Mouse (Mus musculus) cerebellum, postnatal 36 days (tissue): ENCODE results near the gene Gon4l.
"Not testable (repeated sequence)": the region's sequence is repeated elsewhere in the genome, so short reads cannot be mapped to it uniquely, and the experiment has no call there.

Experiments used
- DNase-seq, 2 experiments: peaks; one replicate each; pipeline ENCODE4 v3.0.0; 2021 to 2022; ENCODE audit warnings: mixed read lengths in 2 of 2

The Gon4l gene

GRCm38 (mm10) chr3:88834951-88835491 is at the start of gene Gon4l:
TSS of gene Gon4l (plus strand) at chr3:88835231.
- peak; percentile 14 to 42 for DNase-seq

GRCm38 (mm10) chr3:88786323-88786722 is 48.7 kb upstream of the Gon4l start:
- not testable (repeated sequence) for DNase-seq

DNA sequence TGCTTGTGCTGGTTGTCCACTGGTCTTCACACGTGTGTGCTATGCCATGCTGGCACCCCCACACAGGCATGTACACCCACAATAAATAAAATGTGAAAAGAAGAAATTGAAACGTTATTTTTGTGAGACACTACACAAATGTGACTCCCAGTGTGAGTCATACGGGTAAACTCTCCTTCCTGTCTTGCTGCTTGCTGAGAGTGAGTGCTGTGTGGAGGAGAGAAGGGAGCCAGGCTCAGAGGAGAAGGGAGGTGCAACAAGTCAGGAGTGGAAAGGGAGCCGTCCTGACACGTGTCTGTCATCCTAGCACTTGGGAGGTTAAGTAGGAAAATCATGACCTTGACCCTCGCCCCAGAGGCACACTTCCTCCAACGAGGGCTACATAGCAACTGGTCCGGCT is 48.2 kb upstream of the Gon4l start:
- not testable (repeated sequence) for DNase-seq

- not testable (repeated sequence) for DNase-seq
These were observed 47.0 kb upstream of the Gon4l start for GRCm38 (mm10) chr3:88788033-88788432.

- DNase-seq: not testable (repeated sequence)
These were observed 37.5 kb upstream of the Gon4l start for GRCm38 (mm10) chr3:88797507-88797906.

DNA sequence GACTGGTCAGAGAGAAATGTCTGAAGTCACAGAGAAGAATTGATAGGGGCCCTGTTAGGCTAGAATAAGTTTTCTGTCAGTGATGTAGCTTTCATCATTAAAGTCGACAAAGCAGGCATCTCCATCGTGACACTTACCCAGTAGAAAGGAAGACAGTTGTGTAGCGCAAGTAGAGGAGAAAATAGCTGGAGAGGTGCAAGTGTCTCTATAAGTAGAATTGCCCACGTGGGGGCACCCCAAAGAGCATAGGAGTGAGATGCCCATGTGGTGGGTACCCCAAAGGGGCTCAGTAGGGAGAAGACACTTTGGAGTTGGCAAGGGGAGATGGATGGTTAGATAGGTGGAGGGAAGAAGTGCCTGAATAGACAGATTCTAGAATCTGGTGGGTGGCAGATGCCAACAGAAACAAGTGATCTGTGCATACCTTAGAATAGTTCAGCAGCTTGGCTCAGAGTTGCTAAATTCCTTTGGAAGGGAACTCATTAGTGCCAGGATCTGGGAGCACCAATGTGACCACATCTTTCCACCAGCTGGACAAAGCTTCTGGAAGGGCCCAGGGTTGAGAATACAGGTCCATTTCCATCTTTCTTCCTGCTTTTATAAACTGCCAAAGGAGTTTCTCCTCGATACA is 31.0 kb upstream of the Gon4l start:
- DNase-seq: no peak

DNA sequence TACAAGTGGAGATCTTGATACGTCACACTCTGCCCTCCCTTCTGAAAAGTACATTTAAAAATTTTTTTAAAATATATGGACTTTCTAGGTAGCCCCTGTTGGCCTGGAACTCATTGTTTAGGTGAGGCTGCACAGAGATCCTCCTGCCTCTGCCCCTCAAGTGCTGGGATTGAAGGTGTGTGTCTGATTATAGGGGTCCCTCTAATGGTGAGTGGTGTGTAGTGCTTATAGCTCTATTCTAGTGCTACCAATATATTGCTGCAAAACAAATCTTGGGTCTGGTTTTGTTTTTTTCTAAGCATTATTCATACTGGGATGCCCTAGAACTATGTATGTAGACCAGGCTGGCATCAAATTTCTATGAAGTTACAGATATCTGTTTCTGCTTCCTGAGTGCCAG is 9.3 kb upstream of the Gon4l start:
- DNase-seq: no peak

DNA sequence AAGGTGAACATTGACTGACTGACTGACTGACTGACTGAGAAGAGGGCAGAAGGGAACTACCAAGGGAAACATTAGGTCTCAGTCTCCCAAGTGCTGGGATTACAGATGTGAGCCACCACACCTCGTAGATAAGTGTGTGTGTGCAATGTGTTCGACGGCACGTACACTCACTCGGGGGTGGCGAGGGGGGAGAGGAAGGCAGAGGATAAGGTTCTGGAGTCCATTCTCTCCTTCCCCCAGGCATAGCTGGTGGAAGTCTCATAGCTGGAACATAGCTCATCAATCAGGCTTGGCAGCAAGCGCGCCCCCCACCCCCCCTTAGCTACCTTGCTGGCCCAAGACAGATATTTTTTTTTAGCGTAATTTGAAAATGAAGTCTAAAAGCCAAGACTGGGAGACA is 7.8 kb upstream of the Gon4l start:
- no peak for DNase-seq

GRCm38 (mm10) chr3:88831177-88832121 is 3.6 kb upstream of the Gon4l start:
- DNase-seq: peak; percentile 81 to 82

DNA sequence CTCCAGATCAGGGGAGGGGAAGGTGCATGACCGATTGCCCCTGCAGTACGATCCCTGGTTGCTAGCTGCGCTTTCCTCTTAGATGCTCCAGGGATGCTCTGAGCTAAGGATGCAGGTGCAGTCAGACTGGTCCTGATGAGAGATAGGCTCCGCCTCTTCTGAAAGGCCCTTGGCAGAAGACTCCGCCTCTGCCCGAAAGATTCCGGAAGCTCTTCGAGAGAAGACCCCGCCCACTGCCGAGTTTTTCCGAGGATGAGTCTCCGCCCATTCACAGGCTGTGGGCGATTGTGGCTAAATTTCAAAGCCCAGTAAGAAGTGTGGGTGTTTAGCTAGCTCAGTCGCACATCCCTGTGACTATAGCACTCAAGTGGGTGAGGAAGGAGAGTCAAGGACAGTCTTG is 2.6 kb upstream of the Gon4l start:
- peak; percentile 65 to 69 for DNase-seq

GRCm38 (mm10) chr3:88849172-88849571 is 14.1 kb downstream of the Gon4l start:
- no peak for DNase-seq

- DNase-seq: no peak
These were observed 20.8 kb downstream of the Gon4l start for GRCm38 (mm10) chr3:88855837-88856236.

- no peak for DNase-seq
These were observed 27.1 kb downstream of the Gon4l start for GRCm38 (mm10) chr3:88862129-88862528.

GRCm38 (mm10) chr3:88866735-88867134 is 31.7 kb downstream of the Gon4l start:
- not testable (repeated sequence) for DNase-seq

DNA sequence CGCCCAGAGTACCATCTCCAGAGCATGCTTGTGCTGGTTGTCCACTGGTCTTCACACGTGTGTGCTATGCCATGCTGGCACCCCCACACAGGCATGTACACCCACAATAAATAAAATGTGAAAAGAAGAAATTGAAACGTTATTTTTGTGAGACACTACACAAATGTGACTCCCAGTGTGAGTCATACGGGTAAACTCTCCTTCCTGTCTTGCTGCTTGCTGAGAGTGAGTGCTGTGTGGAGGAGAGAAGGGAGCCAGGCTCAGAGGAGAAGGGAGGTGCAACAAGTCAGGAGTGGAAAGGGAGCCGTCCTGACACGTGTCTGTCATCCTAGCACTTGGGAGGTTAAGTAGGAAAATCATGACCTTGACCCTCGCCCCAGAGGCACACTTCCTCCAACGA is 32.1 kb downstream of the Gon4l start:
- DNase-seq: not testable (repeated sequence)

DNA sequence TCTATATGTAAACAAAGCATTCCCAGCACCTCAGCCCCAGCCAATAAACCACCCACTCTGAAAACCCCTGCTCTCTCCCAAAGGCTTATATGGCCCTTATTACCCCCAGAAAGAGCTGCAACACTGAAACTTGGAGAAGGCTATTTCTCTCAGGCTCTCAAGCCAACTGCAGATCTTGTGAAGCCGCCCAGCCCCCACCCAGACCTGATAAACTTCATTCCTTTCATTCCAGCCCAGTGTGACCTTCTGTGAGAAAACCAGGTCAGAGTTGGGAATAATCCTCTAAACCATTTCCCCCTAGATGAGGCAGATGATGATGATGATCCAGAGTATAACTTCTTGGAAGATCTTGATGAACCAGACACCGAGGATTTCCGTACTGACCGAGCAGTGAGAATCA is 33.4 kb downstream of the Gon4l start:
- DNase-seq: not testable (repeated sequence)

GRCm38 (mm10) chr3:88882536-88882935 is 47.5 kb downstream of the Gon4l start:
- not testable (repeated sequence) for DNase-seq

- DNase-seq: not testable (repeated sequence)
These were observed 58.0 kb downstream of the Gon4l start for GRCm38 (mm10) chr3:88893011-88893410.

- no peak for DNase-seq
These were observed 69.8 kb downstream of the Gon4l start for GRCm38 (mm10) chr3:88904803-88905202.

DNA sequence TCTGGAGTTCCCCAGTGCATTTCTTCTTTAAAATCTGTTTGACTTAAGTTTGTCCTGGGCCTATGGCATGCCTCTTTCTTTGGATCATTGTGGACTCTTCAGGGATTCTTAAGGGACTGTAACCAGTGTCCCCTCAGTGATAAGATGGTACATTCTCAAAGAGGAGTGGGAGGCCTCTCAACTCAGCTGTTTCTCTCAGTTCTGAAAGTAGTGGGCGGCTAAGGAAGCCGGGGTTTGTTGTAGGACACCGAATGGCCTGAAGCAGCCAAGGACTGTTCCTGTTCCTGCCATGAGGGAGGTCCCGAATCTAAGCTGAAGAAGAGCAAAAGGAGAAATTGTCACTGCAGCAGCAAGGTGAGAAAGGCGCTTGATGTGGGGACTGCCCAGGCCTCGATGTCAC is 70.2 kb downstream of the Gon4l start:
- DNase-seq: no peak

GRCm38 (mm10) chr3:88905741-88906140 is 70.7 kb downstream of the Gon4l start:
- DNase-seq: no peak

DNA sequence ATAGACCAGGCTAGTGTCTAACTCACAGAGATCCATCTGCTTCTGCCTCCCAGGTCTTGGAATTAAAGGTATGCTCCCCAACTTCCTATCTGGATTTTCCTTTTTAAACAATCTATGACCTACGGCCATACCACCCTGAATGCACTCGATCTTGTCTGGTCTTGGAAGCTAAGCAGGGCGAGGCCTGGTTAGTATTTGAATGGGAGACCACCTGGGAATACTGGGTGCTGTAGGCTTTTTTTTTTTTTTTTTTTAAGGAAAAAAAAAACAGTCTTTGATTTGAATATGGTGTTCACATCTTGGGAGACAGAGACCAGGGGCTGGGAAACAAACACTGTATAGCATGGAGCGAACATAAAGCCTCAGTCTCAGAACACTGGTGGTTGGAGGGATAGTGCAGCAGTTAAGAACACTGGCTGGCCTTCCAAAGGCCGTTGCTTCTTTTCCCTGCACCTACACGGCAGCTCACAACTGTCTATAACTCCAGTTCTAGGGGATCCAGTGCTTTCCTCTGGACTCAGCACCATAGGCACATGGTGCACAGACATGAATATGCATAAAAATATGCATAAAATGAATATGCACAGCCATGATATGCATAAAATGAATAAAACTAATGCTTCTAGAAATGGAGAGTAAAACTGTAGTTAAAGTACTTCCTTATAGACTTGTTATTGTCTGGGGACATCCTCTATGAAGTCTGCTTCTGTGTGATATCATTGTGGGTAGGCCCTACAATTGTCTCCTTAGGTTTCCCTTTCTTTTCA is 71.5 kb downstream of the Gon4l start:
- no peak for DNase-seq

- no peak for DNase-seq
These were observed 77.6 kb downstream of the Gon4l start for GRCm38 (mm10) chr3:88912585-88912984.
